16 mouse cellular contexts compared by ENCODE assay signal in the genomic region with DNA sequence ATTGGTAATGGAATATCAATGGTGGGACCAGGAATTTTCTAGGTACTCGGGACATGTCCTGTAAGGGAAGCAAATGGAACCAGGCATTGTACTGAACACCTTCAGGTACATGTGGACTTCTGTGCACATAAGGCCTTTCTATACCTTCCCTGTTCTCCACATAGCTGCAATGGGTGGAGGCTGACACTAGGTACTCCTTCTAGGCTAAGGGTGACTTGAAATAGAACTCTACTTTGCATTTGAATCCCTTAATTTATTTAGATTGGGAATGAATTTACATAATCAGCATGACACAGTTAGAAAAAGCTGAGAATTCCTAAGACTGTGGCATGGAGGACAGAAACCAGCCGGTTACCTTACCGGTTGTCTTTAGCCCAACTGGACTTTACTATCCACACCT.
A peak's percentile ranks its signal among the peaks of the same experiment; 100 is the strongest.
DNase-seq lines count a peak whose midpoint lies in the region.
"Had no signal": no experiment of that assay in that cellular context is flagged by ENCODE, and none has a peak within 500 bp of the region (broad histone marks: within the 10 kb centered on the region; RNA-seq: fewer than 3 reads in every experiment).

No protein-coding gene starts in this region.

- peak; percentile 43 for DNase-seq in heart, adult 11 months
- DNase-seq in heart, postnatal 14 days = no peak
- peak; percentile 94 for DNase-seq in ES-CJ7 (ENCODE audit: low read depth, low spot score)
- DNase-seq in R1 (ENCODE audit: low read depth, low spot score) = peak; percentile 96
- no peak for DNase-seq in adrenal gland, postnatal 10 days
- no peak for DNase-seq in thymus, postnatal 14 days
- no peak for DNase-seq in ovary, postnatal 14 days (ENCODE audit: low spot score)
- DNase-seq: adrenal gland, adult 8-10 months; adrenal gland, postnatal 25 days; cerebellum, adult 11 months; cerebellum, adult 18-20 months; cerebellum, adult 8-10 months; cerebellum, adult 9-11 months; cerebellum, postnatal 14 days; cerebellum, postnatal 36 days; embryo, embryonic 11 days had no signal

- intact Hi-C loops in heart, postnatal 14 days (cut with DNase I) = no loop called here

Comparison
In these comparisons a context has a peak if more than half of its experiments do, and no peak if none do; other contexts are left out.
1. DNase-seq: peak in heart, adult 11 months (single experiment), ES-CJ7 (single experiment) and R1 (single experiment); none in heart, postnatal 14 days (0 of 2), adrenal gland, postnatal 10 days (single experiment), thymus, postnatal 14 days (single experiment) and ovary, postnatal 14 days (single experiment).